Mouse (Mus musculus) kidney, embryonic 16.5 days (tissue): ENCODE results near the gene Gm21905. TPM values are rescaled to one million over a fixed set of nuclear protein-coding genes. Genes with fewer than 3 reads are reported as not detected.

Experiments
- polyA plus RNA-seq: library from polyadenylated mRNA; unstranded; fragments of >200 nt; fragmentation: Nextera tagmentation; extraction: Ambion mirVana; gene quantifications from 2 replicates; pipeline ENCODE4 v1.2.1, GENCODE M21; 2015

The Gm21905 gene
- polyA plus RNA-seq, 1 experiment from 2014 or later = not detected

Other genes starting within 250 kb of the Gm21905 start
- 10.7 and 12.1 TPM in 2 replicates for gene Atp8a1, start 99.0 kb downstream of the Gm21905 start, polyA plus RNA-seq
- not detected in 2 replicates for gene Gm5108, start 4.8 kb downstream of the Gm21905 start, polyA plus RNA-seq
- not detected in 2 replicates for gene Grxcr1, start 85.4 kb upstream of the Gm21905 start, polyA plus RNA-seq